Mouse (Mus musculus) urinary bladder, postnatal 4 days (tissue): ENCODE measurements at regions not wholly inside any gene's neighbourhood (a gene's known extent, or its start where the extent isn't known, plus 50 kb on each side); places are given as distances from the start of the nearest gene placed in this dataset.

Experiments used
- DNase-seq, 2 experiments: peaks; one replicate each; pipeline ENCODE4 v3.0.0; 2021 to 2022; ENCODE audit warnings: low spot score in 2 of 2

GRCm38 (mm10) chr9:87649015-87649978 is 81.8 kb downstream of the Tbx18 start:
- no peak for DNase-seq

GRCm38 (mm10) chr9:87648317-87648716 is 82.7 kb downstream of the Tbx18 start:
- DNase-seq = no peak

DNA sequence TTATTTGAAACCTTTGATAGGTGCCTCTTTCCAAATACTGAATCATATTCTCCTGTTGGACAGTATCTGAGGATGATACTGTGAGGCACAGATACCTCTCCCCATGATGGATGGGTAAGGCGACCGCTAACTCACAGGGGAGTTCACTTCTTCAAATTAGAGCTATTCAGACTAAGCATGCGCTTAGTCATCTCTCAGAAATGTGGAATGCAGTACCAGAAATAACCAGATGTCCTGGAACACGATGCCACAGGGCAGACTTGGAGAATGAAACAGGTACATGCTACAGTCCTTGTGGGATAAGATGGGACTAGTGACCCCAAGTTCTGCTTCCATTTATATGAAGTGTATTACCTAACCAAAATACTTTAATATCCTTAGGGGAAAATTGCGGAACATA is 86.0 kb downstream of the Tbx18 start:
- no peak for DNase-seq

DNA sequence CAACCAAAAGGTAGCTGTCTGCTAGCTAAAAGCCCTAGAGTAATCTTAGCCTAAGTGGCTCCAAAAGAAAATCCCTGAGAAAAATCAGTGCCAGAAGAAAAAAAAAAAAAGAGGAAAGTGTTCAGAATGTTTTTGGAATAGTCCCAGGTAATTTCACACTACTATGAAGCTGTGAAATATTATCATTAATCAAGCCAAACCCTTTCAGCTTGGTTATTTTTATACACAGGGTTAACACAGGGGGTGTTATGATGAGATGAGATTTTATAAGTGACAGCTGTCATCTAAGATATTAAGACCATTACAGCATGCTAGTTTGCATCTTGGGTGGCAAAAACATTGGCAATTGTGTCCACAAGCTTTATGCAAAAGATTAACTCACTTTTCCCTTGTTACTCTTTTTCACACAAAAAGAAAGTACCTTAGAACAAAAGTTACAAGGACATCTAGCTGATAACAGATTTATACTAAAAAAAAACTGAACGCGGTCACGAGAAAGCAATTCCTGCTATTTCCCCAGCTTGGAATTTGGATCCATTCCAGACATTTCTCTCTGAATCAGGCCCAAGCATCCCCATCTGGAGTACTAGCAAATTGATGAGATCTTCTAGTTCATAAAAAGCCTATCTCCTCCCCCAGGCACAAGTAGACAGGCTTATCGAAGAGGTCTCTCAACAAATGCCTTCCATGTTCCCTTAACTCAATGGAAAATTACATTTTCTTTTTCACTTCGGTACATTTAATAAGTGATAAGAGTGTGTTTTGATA is 97.0 kb downstream of the Tbx18 start:
- DNase-seq = no peak

- no peak for DNase-seq
Measured at GRCm38 (mm10) chr9:87626432-87626831, 104.6 kb downstream of the Tbx18 start.

- no peak for DNase-seq
Measured at GRCm38 (mm10) chr9:87618238-87618673, 112.8 kb downstream of the Tbx18 start.

DNA sequence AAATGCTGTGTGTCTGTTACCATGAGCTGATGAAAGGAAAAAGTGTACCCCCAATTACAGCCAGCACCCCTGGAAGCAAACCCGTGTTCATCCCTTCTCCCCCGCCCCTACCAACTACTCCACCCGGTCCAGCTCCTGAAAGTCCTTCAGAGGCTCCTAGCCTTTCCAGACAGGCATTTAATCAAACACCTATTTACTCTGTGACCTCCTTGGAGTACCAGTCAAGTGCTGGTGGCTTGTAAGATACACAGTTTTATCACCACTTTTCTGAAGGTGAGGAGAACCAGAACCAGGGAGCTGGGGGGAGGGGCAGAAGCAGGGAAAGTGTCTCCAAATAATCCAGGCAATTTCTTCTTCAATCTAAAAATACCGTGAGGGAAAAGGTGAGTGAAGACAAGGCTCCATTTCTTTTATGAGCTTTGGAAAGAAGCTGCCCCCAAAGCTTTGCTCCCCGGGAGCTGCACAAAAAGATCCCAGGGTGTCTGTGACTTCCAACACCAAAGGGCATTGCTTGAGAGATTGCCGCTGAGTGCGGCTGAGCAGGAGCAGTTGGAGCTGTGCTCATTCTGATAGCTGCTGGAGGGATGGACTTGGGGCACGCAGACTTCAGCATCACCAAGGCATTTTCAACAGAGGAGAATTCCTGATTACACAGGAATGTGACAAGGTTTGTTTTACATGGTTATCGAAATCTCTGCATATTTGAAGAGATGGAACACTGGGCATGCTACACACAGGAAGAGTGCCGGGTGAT is 123.0 kb downstream of the Tbx18 start:
- no peak for DNase-seq

- DNase-seq = no peak
Measured at GRCm38 (mm10) chr9:87575591-87575990, 155.5 kb downstream of the Tbx18 start.

GRCm38 (mm10) chr9:87574250-87574864 is 156.7 kb downstream of the Tbx18 start:
- no peak for DNase-seq

DNA sequence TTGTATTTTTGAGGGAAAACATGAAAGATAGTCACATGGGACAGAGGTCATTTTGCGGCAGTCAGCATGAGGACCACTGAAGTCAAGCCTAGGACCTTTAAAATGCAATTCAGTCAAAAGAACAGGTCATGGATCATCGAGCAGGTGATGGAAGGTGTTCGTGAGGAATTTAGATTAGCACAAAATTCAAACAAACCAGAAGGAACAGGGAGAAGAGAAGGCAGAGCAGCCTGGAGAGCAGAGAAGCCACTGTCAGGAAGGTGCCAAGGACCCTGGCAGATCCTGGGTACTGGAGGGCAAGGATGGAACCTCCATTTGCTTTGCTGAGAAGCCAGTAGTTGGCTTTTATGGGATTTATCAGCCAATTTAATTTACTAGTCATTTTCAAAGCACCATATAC is 167.8 kb downstream of the Tbx18 start:
- no peak for DNase-seq

- no peak for DNase-seq
Measured at GRCm38 (mm10) chr9:87562796-87563195, 168.3 kb downstream of the Tbx18 start.

- no peak for DNase-seq
Measured at GRCm38 (mm10) chr9:87557841-87558240, 173.2 kb downstream of the Tbx18 start.

GRCm38 (mm10) chr9:87556953-87557394 is 174.1 kb downstream of the Tbx18 start:
- no peak for DNase-seq

GRCm38 (mm10) chr9:87556552-87556951 is 174.5 kb downstream of the Tbx18 start:
- no peak for DNase-seq

DNA sequence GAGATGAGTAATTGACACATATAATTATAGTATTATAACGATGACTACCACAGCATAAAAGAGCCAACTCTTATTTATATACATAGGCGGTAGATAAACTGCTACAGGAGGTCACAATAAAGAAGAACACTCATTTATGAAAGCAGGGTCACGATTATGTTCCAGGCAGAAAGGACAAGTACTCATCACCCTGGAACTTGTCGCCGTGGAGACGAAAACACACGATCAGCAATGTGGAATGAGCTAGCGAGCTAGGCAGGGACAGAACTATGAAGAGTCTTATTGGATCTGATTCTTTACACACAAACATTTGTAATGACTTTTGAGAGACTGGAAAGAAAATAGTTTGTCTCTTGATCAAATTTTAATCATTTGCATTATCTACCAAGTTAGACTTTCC is 197.9 kb downstream of the Tbx18 start:
- DNase-seq = no peak

DNA sequence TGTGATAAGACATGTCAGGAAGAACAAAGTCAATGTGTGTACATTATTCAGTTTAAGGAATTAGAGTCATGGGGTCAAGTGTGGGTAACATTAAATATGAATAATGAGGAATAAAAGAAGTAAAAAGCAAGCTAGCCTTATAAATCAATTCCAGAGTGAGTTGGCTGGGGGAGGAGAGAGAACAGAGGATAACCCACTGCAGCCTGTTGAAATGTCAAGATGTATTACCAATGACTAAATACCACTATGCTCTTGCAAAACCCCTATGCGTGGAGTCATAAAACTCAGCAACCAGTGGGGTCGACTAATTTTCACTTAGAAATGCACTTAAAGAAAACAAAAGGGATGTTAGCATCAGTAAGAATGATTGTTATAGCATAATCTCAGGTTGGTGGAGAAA is 201.2 kb downstream of the Tbx18 start:
- no peak for DNase-seq

DNA sequence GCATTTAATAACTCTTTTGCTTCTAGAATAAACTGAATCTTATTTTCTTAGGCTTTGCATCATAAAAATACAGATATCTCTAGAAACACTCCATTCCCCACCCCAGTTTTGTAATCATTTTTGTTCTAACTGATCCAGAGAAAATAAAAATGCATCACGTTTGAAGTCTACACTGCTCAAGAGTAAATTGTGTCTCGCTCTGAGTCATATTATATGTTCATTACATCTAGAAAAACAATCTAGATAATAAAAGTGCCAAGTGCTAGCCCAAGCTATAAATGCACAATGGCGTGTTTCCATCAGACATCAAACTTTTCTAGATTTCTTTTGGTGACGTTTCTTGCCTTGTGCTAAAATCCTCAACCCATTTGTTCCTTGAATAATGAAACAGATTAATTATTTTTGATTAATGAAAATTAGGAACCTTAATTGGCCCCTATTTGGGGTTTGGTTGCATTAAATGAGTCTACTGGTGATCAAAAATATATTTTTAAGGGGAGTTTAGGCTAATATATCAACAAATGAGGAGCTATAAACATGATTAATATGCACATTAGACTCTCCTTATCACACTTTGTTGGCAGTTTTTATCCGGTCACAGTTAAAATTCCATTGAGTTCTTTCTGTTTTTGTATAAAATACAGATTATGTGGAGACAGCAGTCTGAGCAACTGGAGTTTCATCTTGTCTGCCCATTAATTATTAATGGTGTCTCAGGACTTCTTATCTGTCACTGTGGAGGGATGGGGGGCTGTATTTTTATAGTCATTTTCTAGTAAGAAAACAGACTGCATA is 206.0 kb downstream of the Tbx18 start:
- no peak for DNase-seq

- DNase-seq = no peak
Measured at GRCm38 (mm10) chr9:87510683-87511082, 220.4 kb downstream of the Tbx18 start.

- DNase-seq = peak in 1 of 2 experiments; percentile 17
Measured at GRCm38 (mm10) chr9:87504673-87505385, 226.2 kb downstream of the Tbx18 start.

GRCm38 (mm10) chr9:87464141-87464540 is 208.8 kb upstream of the Cep162 start:
- DNase-seq = peak in 1 of 2 experiments; percentile 25
